Mouse (Mus musculus) myocyte (in vitro differentiated cells): ENCODE data around the gene Prss57.

ENCODE experiments used
- MAX ChIP-seq: IDR thresholded peaks from one replicate; pipeline ENCODE4 v1.6.1; 2011; ENCODE audit warnings: low read depth, mild to moderate bottlenecking, control low read depth
- POLR2A ChIP-seq: IDR thresholded peaks from one replicate; pipeline ENCODE4 v1.6.1; 2011; ENCODE audit warnings: low read depth, mild to moderate bottlenecking, control low read depth, moderate library complexity; ENCODE audit not compliant: insufficient read length

- TF ChIP-seq POLR2A: no peak
- no peak for TF ChIP-seq MAX
Measured at GRCm38 (mm10) chr10:79745411-79745810, 45.4 kb downstream of the Prss57 start.
